Mouse (Mus musculus) monocyte, adult 5-6 weeks (primary cell): ENCODE results near the gene Wwp2. TPM values are rescaled to one million over a fixed set of nuclear protein-coding genes. Genes with fewer than 3 reads are reported as not detected.

Source experiments
- ATAC-seq: fragments of 153-309, 156-312 bp; replicated peaks from 2 replicates; pipeline ENCODE4 v1.8.0; 2017; ENCODE audit warnings: mild to moderate bottlenecking; ENCODE audit not compliant: low TSS enrichment, insufficient number of reproducible peaks, severe bottlenecking, poor library complexity, low FRiP score
- total RNA-seq: library from RNA; stranded (forward); fragments of 200-1000, 200-491, 200-594 nt; gene quantifications from 3 replicates; pipeline ENCODE4 v1.2.3, GENCODE M21; 2017

The Wwp2 gene
- total RNA-seq, result 86.5 to 110 TPM (median 92.8 TPM) in 3 replicates

GRCm38 (mm10) chr8:107435962-107436831, at the start of gene Wwp2:
Gene Wwp2, plus strand, starts transcription at chr8:107436365.
- peak; percentile 44 for ATAC-seq

DNA sequence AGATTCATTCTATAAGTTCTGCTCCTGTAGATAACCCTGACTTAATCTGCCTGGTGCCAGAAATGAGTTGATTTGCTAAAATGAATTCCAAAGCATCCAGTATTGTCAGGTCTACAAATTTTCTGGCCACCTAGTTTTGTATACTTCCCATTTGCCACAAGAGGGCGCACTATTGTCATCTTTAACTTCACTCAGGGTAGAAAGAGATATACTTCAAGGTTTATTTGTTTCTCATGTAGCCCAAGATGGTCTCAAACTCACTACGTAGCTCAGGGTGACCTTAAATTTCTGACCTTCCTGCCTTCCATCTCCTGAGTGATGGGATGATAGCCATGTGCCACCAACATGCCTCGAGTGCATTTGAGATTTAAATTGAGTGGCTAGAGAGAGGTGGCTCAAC, 49.5 kb upstream of the Wwp2 start:
- no peak for ATAC-seq

DNA sequence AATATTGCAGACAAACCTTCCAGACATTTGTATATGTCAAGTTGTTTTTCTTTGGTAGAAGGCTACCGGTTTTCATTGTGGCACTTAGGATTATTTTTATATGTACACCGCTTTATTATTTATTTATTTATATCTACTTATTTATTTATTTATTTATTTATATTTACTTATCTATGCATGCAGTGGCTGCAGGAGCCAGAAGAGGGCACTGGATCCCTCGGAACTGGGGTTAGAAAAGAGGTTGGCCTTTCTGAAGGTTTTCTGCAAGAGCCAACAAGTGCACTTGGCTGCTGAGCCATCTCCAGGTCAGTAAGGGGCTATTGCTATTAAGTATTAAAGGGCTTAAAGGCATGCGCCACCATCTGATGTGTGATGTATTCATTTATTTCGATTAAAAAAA, 48.3 kb upstream of the Wwp2 start:
- no peak for ATAC-seq

GRCm38 (mm10) chr8:107389557-107389956, 46.6 kb upstream of the Wwp2 start:
- no peak for ATAC-seq

GRCm38 (mm10) chr8:107390476-107391135, 45.6 kb upstream of the Wwp2 start:
- ATAC-seq, result no peak

- ATAC-seq, result no peak
These were observed 45.0 kb upstream of the Wwp2 start for GRCm38 (mm10) chr8:107391136-107391516.

DNA sequence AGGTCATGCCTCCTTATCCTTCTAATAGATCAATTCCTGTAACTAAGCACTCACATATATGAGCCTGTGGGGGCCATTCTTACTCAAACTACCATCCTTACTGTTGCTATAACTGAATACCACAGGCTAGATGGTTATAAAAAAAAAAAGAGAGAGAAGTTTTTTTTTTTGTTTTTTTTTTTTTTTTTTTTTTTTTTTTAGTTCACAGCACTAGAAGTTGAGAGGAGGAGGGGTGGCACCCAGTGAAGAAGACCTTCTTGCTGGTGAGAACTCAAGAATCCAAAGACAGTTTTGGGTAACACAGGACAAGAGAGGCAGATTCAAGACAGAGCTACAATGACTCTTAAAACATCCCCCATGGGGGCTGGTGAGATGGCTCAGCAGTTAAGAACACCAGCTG, 40.8 kb upstream of the Wwp2 start:
- no peak for ATAC-seq

DNA sequence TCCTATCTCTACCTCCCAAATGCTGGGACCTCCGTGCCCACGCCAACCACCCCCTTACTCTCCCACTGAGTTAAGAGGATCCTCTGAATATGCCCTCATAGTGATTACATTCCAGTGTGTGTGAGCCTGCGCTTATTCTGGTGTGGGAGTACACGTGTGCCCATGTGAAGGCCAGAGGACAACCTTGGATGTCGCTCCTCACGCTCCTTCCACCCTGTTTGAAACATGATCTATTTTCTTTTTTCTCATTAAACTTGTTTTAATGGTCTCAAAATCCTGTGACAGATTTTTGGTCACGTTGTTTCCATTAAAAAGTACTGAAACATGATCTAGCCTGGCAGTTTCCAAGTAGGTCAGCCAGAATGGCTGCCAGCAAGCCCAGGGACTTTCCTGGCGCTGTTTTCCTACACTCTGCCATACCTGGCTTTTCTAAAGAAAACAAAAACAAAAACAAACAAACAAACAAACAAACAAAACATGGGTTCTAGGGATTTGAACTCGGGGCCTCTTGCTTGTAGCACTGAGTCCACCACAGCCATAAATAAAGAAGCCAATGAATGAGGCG, 40.0 kb upstream of the Wwp2 start:
- no peak for ATAC-seq

- ATAC-seq, result no peak
These were observed 38.5 kb upstream of the Wwp2 start for GRCm38 (mm10) chr8:107397665-107398064.

DNA sequence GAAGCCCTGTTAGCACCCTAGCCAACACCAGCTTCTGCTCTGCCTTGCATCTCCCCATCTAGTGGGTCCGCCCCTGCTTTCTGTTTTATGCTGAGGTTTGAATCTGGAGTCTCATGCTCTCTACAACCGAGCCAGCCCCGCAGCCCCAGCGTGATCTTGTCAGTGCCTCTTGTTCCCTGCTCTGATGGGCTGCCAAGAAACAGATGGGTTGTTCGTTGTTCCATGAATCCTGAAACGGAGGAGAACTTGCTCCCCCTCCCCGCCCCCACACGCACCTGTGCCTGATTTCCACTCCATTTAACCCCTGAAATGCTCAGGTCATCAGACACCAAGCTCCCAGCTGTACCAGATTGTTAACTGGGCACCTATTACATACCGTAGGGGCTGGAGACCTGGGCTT, 36.7 kb upstream of the Wwp2 start:
- ATAC-seq, result no peak

DNA sequence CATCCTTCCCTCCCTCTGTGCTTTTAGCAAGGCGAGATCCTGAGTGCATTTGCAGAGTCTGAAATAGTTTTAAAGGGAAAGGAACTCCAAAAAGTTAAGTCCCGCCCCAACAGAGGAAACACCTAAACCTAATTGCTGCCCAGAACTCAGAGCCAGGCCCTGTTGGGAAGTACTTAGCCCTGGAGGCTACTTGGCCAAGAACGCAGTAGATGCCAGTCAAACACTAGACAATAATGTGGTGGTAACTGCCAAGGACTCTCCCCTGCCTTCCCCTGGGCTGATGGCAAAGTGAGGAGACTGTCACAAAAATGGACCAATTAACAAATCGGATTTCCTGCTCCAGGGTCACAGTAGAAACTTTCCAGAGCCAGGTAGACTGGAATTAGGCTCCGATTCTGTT, 34.3 kb upstream of the Wwp2 start:
- no peak for ATAC-seq

- peak; percentile 57 for ATAC-seq
These were observed 33.0 kb upstream of the Wwp2 start, which contains the start of gene Nqo1 for GRCm38 (mm10) chr8:107403038-107403781. Gene Nqo1, minus strand, starts transcription at chr8:107403206.

- no peak for ATAC-seq
These were observed 32.1 kb upstream of the Wwp2 start for GRCm38 (mm10) chr8:107404057-107404456.

DNA sequence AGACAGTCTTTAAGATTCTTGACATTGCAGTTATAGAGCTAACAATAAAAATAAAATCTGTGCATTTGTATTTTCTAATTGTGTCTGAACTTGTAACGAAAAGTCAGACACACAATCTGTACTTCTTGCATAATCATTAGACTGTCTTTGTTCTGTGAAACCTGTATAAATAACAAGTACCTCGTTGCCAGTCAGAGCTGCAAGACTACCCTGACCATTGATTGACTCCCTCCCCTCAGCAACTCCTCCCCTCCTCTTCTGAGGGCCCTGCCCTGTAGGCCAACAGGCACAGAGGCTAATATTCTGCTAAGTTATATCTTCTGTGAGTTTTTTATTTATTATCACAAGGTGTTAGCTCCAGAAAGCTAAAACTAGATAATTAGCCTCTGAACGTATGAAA, 30.2 kb upstream of the Wwp2 start:
- no peak for ATAC-seq

GRCm38 (mm10) chr8:107411391-107411790, 24.8 kb upstream of the Wwp2 start:
- ATAC-seq, result no peak

- ATAC-seq, result no peak
These were observed 23.6 kb upstream of the Wwp2 start for GRCm38 (mm10) chr8:107412552-107412951.

DNA sequence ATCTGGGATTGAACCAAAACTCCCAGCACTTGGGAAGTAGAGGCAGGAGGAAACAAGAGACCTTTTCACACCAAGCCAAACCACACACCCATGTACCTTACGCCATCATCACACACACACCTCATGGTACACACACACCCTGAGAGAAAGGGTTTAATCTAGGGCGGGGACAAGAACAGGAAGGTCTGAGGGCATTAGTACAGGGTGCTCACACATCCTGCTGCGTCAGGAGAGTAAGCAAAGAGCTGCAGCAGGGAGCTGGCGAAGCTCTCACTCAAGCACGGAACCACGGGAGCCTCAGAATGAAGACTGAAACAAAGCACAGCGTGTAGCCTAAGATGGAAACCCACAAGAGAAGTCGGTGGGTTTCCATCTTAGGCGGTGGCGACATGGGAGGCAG, 22.3 kb upstream of the Wwp2 start:
- ATAC-seq, result no peak

GRCm38 (mm10) chr8:107417001-107417400, 19.2 kb upstream of the Wwp2 start:
- no peak for ATAC-seq

- ATAC-seq, result no peak
These were observed 12.0 kb upstream of the Wwp2 start for GRCm38 (mm10) chr8:107424176-107424575.
